In the genomic region with DNA sequence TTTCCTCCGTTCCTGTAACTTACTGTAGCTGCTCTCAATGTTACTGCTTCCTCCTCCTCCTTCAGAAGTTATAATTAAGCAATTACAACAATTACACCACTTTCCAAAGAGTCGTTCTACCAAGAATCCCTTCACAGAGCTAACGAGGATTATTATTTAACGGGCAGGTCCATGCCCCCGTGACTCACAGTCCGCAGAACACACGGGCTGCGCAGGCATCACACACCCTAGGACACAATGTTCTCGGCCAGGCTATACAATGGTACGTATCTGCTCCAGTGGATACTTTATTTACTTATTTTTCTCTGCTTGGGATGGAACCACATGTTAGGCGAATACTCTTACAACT, we compare ENCODE assay signal across 8 mouse cellular contexts. TPM values are rescaled to one million over a fixed set of nuclear protein-coding genes. Genes with fewer than 3 reads are reported as not detected.
DNase-seq lines count a peak whose midpoint lies in the region; ATAC-seq lines count a peak whose summit lies in the region.

No protein-coding gene starts in this region.

- H3K4me1 ChIP-seq in embryonic facial prominence, embryonic 14.5 days (ENCODE audit: control insufficient read depth, insufficient read depth, low read length), result no peaks in the 10 kb centered on the region
- H3K4me1 ChIP-seq in midbrain, embryonic 12.5 days, result peaks cover 12% of the 10 kb centered on the region

- ATAC-seq in embryonic facial prominence, embryonic 14.5 days (ENCODE audit: low read depth), result no peak
- no peak for ATAC-seq in midbrain, embryonic 12.5 days (ENCODE audit: low FRiP score, low read depth)
- no peak for ATAC-seq in megakaryocyte-erythroid progenitor cell, adult 5-6 weeks (replicated peaks; ENCODE audit: low FRiP score, low TSS enrichment, poor library complexity, severe bottlenecking)

- peak overlapping the region; percentile 85 for H3K4me2 ChIP-seq in embryonic facial prominence, embryonic 14.5 days (ENCODE audit: low read depth, low read length)
- peak overlapping the region; percentile 86 for H3K4me2 ChIP-seq in midbrain, embryonic 12.5 days (replicated peaks)

- WGBS in embryonic facial prominence, embryonic 14.5 days, result 21% methylated on average over 11 of the region's 11 CpGs
- WGBS in midbrain, embryonic 12.5 days, result 26% methylated on average over 11 of the region's 11 CpGs

- no peak overlapping the region for H3K27ac ChIP-seq in embryonic facial prominence, embryonic 14.5 days (replicated peaks; ENCODE audit: low read depth, low read length)
- H3K27ac ChIP-seq in midbrain, embryonic 12.5 days (replicated peaks), result 0 out of 2 replicates have a peak overlapping the region, but pooled peaks have one; percentile 39

- peak overlapping the region; percentile 56 for H3K9ac ChIP-seq in embryonic facial prominence, embryonic 14.5 days (ENCODE audit: low read depth, low read length)
- H3K9ac ChIP-seq in midbrain, embryonic 12.5 days (replicated peaks), result peak overlapping the region; percentile 62

- no peaks in the 10 kb centered on the region for H3K9me3 ChIP-seq in embryonic facial prominence, embryonic 14.5 days (ENCODE audit: control insufficient read depth, low read length)
- 0 out of 2 replicates have a peak, but pooled peaks cover 4% of the 10 kb centered on the region for H3K9me3 ChIP-seq in midbrain, embryonic 12.5 days

- peak; percentile 72 for DNase-seq in heart, adult 11 months
- no peak for DNase-seq in heart, adult 9 months (ENCODE audit: low spot score in 2 of 2)
- no peak for DNase-seq in embryonic facial prominence, embryonic 14.5 days (ENCODE audit: low spot score)
- peak; percentile 75 for DNase-seq in kidney, adult 9 months
- DNase-seq in right cerebral cortex, adult 2 months (ENCODE audit: low spot score in 2 of 2), result no peak
- DNase-seq in yolk sac, embryonic 10.5 days (ENCODE audit: low spot score), result no peak

- H3K36me3 ChIP-seq in embryonic facial prominence, embryonic 14.5 days (ENCODE audit: control insufficient read depth, insufficient read depth, low read length), result peaks cover 24% of the 10 kb centered on the region
- H3K36me3 ChIP-seq in midbrain, embryonic 12.5 days, result peaks cover 27% of the 10 kb centered on the region

- H3K4me3 ChIP-seq in embryonic facial prominence, embryonic 14.5 days (ENCODE audit: low read depth, low read length), result peak overlapping the region; percentile 47
- peak overlapping the region; percentile 45 for H3K4me3 ChIP-seq in midbrain, embryonic 12.5 days

- H3K27me3 ChIP-seq in embryonic facial prominence, embryonic 14.5 days (replicated peaks; ENCODE audit: control insufficient read depth, insufficient read depth, low read length), result no peaks in the 10 kb centered on the region
- H3K27me3 ChIP-seq in midbrain, embryonic 12.5 days, result no peaks in the 10 kb centered on the region

RNA-seq across cellular contexts. Expression of gene Polr2i, which starts 11.8 kb away (rescaled TPM):
- 172 and 180 TPM in 2 replicates for polyA plus RNA-seq in embryonic facial prominence, embryonic 14.5 days (2014; fragmentation: Nextera tagmentation; extraction: Ambion mirVana)
- 151 and 156 TPM in 2 replicates for polyA plus RNA-seq in midbrain, embryonic 12.5 days (2016; fragmentation: Nextera tagmentation; extraction: Ambion mirVana)
- 91.3 and 106 TPM in 2 replicates for total RNA-seq in megakaryocyte-erythroid progenitor cell, adult 5-6 weeks (2014; fragmentation: Nextera tagmentation)
- total RNA-seq in megakaryocyte-erythroid progenitor cell, adult 5-6 weeks (2017), result 42.0 and 46.5 TPM in 2 replicates

RNA-seq across cellular contexts. Expression of gene Tbcb, which starts 12.1 kb away (rescaled TPM):
- polyA plus RNA-seq in embryonic facial prominence, embryonic 14.5 days (2014; fragmentation: Nextera tagmentation; extraction: Ambion mirVana), result 166 and 169 TPM in 2 replicates
- polyA plus RNA-seq in midbrain, embryonic 12.5 days (2016; fragmentation: Nextera tagmentation; extraction: Ambion mirVana), result 257 and 259 TPM in 2 replicates
- 86.4 and 117 TPM in 2 replicates for total RNA-seq in megakaryocyte-erythroid progenitor cell, adult 5-6 weeks (2014; fragmentation: Nextera tagmentation)
- 26.2 and 49.4 TPM in 2 replicates for total RNA-seq in megakaryocyte-erythroid progenitor cell, adult 5-6 weeks (2017)

RNA-seq across cellular contexts. Expression of gene Ovol3, which starts 15.5 kb away (rescaled TPM):
- polyA plus RNA-seq in embryonic facial prominence, embryonic 14.5 days (2014; fragmentation: Nextera tagmentation; extraction: Ambion mirVana), result 1.1 and 1.4 TPM in 2 replicates
- polyA plus RNA-seq in midbrain, embryonic 12.5 days (2016; fragmentation: Nextera tagmentation; extraction: Ambion mirVana), result not detected in 2 replicates
- total RNA-seq in megakaryocyte-erythroid progenitor cell, adult 5-6 weeks (2014; fragmentation: Nextera tagmentation), result not detected in 2 replicates
- not detected in 2 replicates for total RNA-seq in megakaryocyte-erythroid progenitor cell, adult 5-6 weeks (2017)

RNA-seq across cellular contexts. Expression of gene Capns1, which starts 21.4 kb away (rescaled TPM):
- 96.4 and 107 TPM in 2 replicates for polyA plus RNA-seq in embryonic facial prominence, embryonic 14.5 days (2014; fragmentation: Nextera tagmentation; extraction: Ambion mirVana)
- 59.8 and 61.6 TPM in 2 replicates for polyA plus RNA-seq in midbrain, embryonic 12.5 days (2016; fragmentation: Nextera tagmentation; extraction: Ambion mirVana)
- total RNA-seq in megakaryocyte-erythroid progenitor cell, adult 5-6 weeks (2014; fragmentation: Nextera tagmentation), result 148 and 186 TPM in 2 replicates
- 123 and 126 TPM in 2 replicates for total RNA-seq in megakaryocyte-erythroid progenitor cell, adult 5-6 weeks (2017)

RNA-seq across cellular contexts. Expression of gene Cox7a1, which starts 36.0 kb away (rescaled TPM):
- 7.4 and 17.0 TPM in 2 replicates for polyA plus RNA-seq in embryonic facial prominence, embryonic 14.5 days (2014; fragmentation: Nextera tagmentation; extraction: Ambion mirVana)
- polyA plus RNA-seq in midbrain, embryonic 12.5 days (2016; fragmentation: Nextera tagmentation; extraction: Ambion mirVana), result 0.74 and 4.1 TPM in 2 replicates
- total RNA-seq in megakaryocyte-erythroid progenitor cell, adult 5-6 weeks (2014; fragmentation: Nextera tagmentation), result 6.0 TPM in 1 of 2 replicates, not detected in the other
- total RNA-seq in megakaryocyte-erythroid progenitor cell, adult 5-6 weeks (2017), result not detected in 2 replicates

Comparison
In these comparisons a context has a peak if more than half of its experiments do, and no peak if none do; other contexts are left out.
1. DNase-seq: peak in heart, adult 11 months (single experiment) and kidney, adult 9 months (single experiment); none in heart, adult 9 months (0 of 2), embryonic facial prominence, embryonic 14.5 days (single experiment), right cerebral cortex, adult 2 months (0 of 2) and yolk sac, embryonic 10.5 days (single experiment).